Mouse (Mus musculus): ENCODE data around the gene Nudt9.

DNA sequence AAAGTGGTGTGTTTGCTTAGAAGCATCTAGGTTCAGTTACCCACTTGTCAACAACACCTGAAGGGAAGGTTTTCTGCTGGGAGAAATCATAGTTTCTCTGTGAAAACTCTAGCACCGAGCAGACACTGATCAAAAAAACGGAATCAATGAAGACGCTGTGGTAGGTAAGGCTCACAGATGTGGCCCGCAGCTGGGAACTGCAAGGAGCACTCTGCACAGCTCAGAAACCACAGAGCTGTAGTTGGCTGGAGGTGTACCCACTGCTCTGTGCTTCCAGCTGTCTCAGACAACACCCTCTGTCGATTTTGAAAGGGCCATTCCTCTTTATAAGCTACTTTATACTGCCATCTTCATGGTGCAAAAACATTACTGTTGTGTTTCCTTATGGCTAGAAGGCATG lies 38.3 kb upstream of the Nudt9 start:
- no peak for TF ChIP-seq USF1 (IDR thresholded peaks at IDR 0.05; ENCODE audit: low read depth)
- TF ChIP-seq MYOD1 (IDR thresholded peaks at IDR 0.05; ENCODE audit: control insufficient read depth, insufficient read length, low read depth) = no peak
- no peak for TF ChIP-seq CTCF (IDR thresholded peaks at IDR 0.05; ENCODE audit: control insufficient read depth, insufficient read depth, insufficient read length)
- TF ChIP-seq CEBPB (IDR thresholded peaks at IDR 0.05; ENCODE audit: low read depth) = no peak
- no peak for TF ChIP-seq MYOG (IDR thresholded peaks at IDR 0.05; ENCODE audit: control insufficient read depth, extremely low read depth, insufficient read length)
- no peak for TF ChIP-seq MAX (IDR thresholded peaks at IDR 0.05)
- TF ChIP-seq FOSL1 (IDR thresholded peaks at IDR 0.05; ENCODE audit: insufficient read depth, low read length, poor library complexity, severe bottlenecking) = no peak

Measured in C2C12 (cell line).